9 mouse cellular contexts compared by ENCODE assay signal in the genomic region with DNA sequence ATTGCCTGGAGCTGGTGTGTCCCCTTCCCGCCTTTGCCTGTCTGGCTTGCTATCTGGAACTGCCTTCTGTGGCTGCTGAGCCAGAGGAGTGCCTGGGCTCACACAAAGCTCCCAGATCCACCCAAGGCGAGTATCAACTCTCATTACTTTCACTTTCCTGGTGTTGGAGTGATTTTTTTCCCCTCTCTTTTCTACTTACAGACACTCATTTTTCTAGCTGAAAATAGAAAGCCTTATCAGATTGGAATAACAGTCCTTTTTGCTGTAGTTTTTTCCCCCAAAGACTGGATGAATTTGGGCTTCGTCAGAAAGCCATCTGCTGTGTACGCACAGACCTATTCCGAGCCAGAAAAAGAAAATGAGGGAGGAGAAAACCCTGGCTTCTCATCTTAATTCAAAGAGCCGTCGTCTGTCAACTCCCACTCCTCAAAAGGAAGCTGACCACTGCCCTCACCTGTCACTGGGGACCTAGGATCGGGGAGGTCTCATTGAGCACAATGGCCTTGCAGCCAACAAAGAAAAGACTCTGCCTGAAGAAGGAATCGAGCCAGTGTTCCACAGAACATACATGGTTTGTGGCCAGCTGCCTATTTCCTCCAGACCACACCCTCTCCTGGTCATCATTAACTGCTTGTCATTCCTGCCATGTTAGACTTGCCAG.
A peak's percentile ranks its signal among the peaks of the same experiment; 100 is the strongest.
DNase-seq lines count a peak whose midpoint lies in the region; ATAC-seq lines count a peak whose summit lies in the region.
"Had no signal": no experiment of that assay in that cellular context is flagged by ENCODE, and none has a peak within 500 bp of the region (broad histone marks: within the 10 kb centered on the region; RNA-seq: fewer than 3 reads in every experiment).

No protein-coding gene starts in this region.

- H3K27ac ChIP-seq in neural tube, embryonic 15.5 days (replicated peaks): peak overlapping the region; percentile 37; the same call in 1 of the 2 replicates
- peak overlapping the region; percentile 45; the same call in 1 of the 2 replicates for H3K27ac ChIP-seq in stomach, embryonic 14.5 days (ENCODE audit: low read length)
- H3K27ac ChIP-seq: limb, embryonic 13.5 days had no signal

- H3K36me3 ChIP-seq in neural tube, embryonic 15.5 days: no peaks in the 10 kb centered on the region
- no peaks in the 10 kb centered on the region for H3K36me3 ChIP-seq in stomach, embryonic 14.5 days (ENCODE audit: control insufficient read depth, insufficient read depth, low read length)
- H3K36me3 ChIP-seq: limb, embryonic 13.5 days had no signal

- H3K4me3 ChIP-seq in neural tube, embryonic 15.5 days (replicated peaks): no peak overlapping the region
- H3K4me3 ChIP-seq in stomach, embryonic 14.5 days (ENCODE audit: low read depth, low read length): no peak overlapping the region
- H3K4me3 ChIP-seq: limb, embryonic 13.5 days had no signal

- no peak for DNase-seq in neural tube, embryonic 10.5 days (ENCODE audit: extremely low spot score, low spot score)
- DNase-seq in heart, adult 18-20 months: peak; percentile 57
- peak; percentile 58 for DNase-seq in layer of hippocampus, adult 9-10 months (ENCODE audit: low spot score)
- DNase-seq in adrenal gland, postnatal 4 days (ENCODE audit: low spot score in 2 of 2): no peak
- DNase-seq in natural killer cell, adult 2 months (ENCODE audit: low spot score in 2 of 2): no peak
- DNase-seq in urinary bladder, postnatal 10 days (ENCODE audit: low spot score): no peak

- no peaks in the 10 kb centered on the region for H3K27me3 ChIP-seq in neural tube, embryonic 15.5 days (replicated peaks)
- H3K27me3 ChIP-seq in stomach, embryonic 14.5 days (ENCODE audit: control insufficient read depth, insufficient read depth, low read length): no peaks in the 10 kb centered on the region
- H3K27me3 ChIP-seq: limb, embryonic 13.5 days had no signal

- ATAC-seq in neural tube, embryonic 15.5 days (ENCODE audit: low FRiP score): no peak
- no peak for ATAC-seq in stomach, embryonic 14.5 days (ENCODE audit: insufficient number of reproducible peaks, insufficient read depth, low FRiP score, low read depth)

- H3K9ac ChIP-seq in neural tube, embryonic 15.5 days (replicated peaks): no peak overlapping the region
- no peak overlapping the region for H3K9ac ChIP-seq in stomach, embryonic 14.5 days (replicated peaks; ENCODE audit: low read depth, low read length)
- H3K9ac ChIP-seq: limb, embryonic 13.5 days had no signal

- WGBS in neural tube, embryonic 15.5 days: 59% methylated on average over 9 of the region's 9 CpGs
- 41% methylated on average over 9 of the region's 9 CpGs for WGBS in stomach, embryonic 14.5 days

- H3K4me2 ChIP-seq in neural tube, embryonic 15.5 days: no peak overlapping the region
- no peak overlapping the region for H3K4me2 ChIP-seq in stomach, embryonic 14.5 days (replicated peaks; ENCODE audit: low read depth, low read length)
- H3K4me2 ChIP-seq: limb, embryonic 13.5 days had no signal

- no peaks in the 10 kb centered on the region for H3K9me3 ChIP-seq in neural tube, embryonic 15.5 days (replicated peaks)
- no peaks in the 10 kb centered on the region for H3K9me3 ChIP-seq in stomach, embryonic 14.5 days (ENCODE audit: control insufficient read depth, low read depth, low read length)
- H3K9me3 ChIP-seq: limb, embryonic 13.5 days had no signal

- H3K4me1 ChIP-seq in neural tube, embryonic 15.5 days: 0 out of 2 replicates have a peak, but pooled peaks cover 5% of the 10 kb centered on the region
- 0 out of 2 replicates have a peak, but pooled peaks cover 2% of the 10 kb centered on the region for H3K4me1 ChIP-seq in stomach, embryonic 14.5 days (ENCODE audit: control insufficient read depth, insufficient read depth, low read length)

Comparison
In these comparisons a context has a peak if more than half of its experiments do, and no peak if none do; other contexts are left out.
1. DNase-seq: peak in heart, adult 18-20 months (2 of 2) and layer of hippocampus, adult 9-10 months (single experiment); none in neural tube, embryonic 10.5 days (single experiment), adrenal gland, postnatal 4 days (0 of 2), natural killer cell, adult 2 months (0 of 2) and urinary bladder, postnatal 10 days (single experiment).